Mouse (Mus musculus) MEL (cell line): ENCODE results near the gene Nptxr. TPM values are rescaled to one million over a fixed set of nuclear protein-coding genes. Genes with fewer than 3 reads are reported as not detected.

Source experiments
- DNase-seq: peaks from one replicate; pipeline ENCODE4 v3.0.0; 2011; ENCODE audit warnings: low read depth, low spot score
- H3K27ac ChIP-seq: 2 replicates; pipeline ENCODE4 v1.5.1; 2012; ENCODE audit warnings: low read depth, mild to moderate bottlenecking, control low read depth, low read length, moderate library complexity; ENCODE audit not compliant: control insufficient read depth
- H3K27me3 ChIP-seq, 2 experiments: fragments of 150-350 bp in 1 of 2; sonication (generic) in 1 of 2; 2 replicates each; pipeline ENCODE4 v1.6.1; 2012; ENCODE audit warnings: low read length in 2 of 2, mild to moderate bottlenecking in 2 of 2, improper control_type of control experiment in 1 of 2, moderate library complexity in 1 of 2; ENCODE audit not compliant: insufficient read depth in 2 of 2, control insufficient read depth in 1 of 2
- H3K36me3 ChIP-seq, 2 experiments: 2 replicates each; pipeline ENCODE4 v1.6.1; 2012 to 2014; ENCODE audit warnings: low read length in 2 of 2, improper control_type of control experiment in 1 of 2, inconsistent platforms in 1 of 2, mild to moderate bottlenecking in 1 of 2; ENCODE audit not compliant: insufficient read depth in 2 of 2, control insufficient read depth in 1 of 2
- H3K4me1 ChIP-seq, 2 experiments: fragments of 150-350 bp in 1 of 2; sonication (generic) in 1 of 2; 2 replicates each; pipeline ENCODE4 v1.6.1; 2012; ENCODE audit warnings: low read length in 2 of 2, improper control_type of control experiment in 1 of 2, mild to moderate bottlenecking in 1 of 2; ENCODE audit not compliant: insufficient read depth in 2 of 2, control insufficient read depth in 1 of 2
- H3K4me3 ChIP-seq, 2 experiments: fragments of 150-350 bp in 1 of 2; sonication (generic) in 1 of 2; 2 replicates each; pipeline ENCODE4 v1.5.1; 2012; ENCODE audit warnings: low read depth in 2 of 2, low read length in 2 of 2, mild to moderate bottlenecking in 2 of 2, moderate library complexity in 2 of 2, control low read depth in 1 of 2, improper control_type of control experiment in 1 of 2; ENCODE audit not compliant: control insufficient read depth in 1 of 2, insufficient read depth in 1 of 2
- H3K79me2 ChIP-seq: 2 replicates; pipeline ENCODE4 v1.6.1; 2012; ENCODE audit warnings: mild to moderate bottlenecking, low read length, moderate library complexity; ENCODE audit not compliant: control insufficient read depth, poor library complexity, insufficient read depth
- H3K9ac ChIP-seq: 2 replicates; pipeline ENCODE4 v1.6.1; 2012; ENCODE audit warnings: low read depth, mild to moderate bottlenecking, control low read depth, low read length, moderate library complexity; ENCODE audit not compliant: control insufficient read depth, poor library complexity, severe bottlenecking
- H3K9me3 ChIP-seq: fragments of 150-350 bp; sonication (generic); replicated peaks from 2 replicates; pipeline ENCODE4 v1.6.1; 2012; ENCODE audit warnings: mild to moderate bottlenecking, low read length, improper control_type of control experiment, moderate library complexity; ENCODE audit not compliant: insufficient read depth
- CHD1 ChIP-seq: IDR thresholded peaks from 2 replicates; pipeline ENCODE4 v1.6.1; 2012; ENCODE audit warnings: low read depth, mild to moderate bottlenecking, inconsistent platforms, low read length, improper control_type of control experiment
- CHD2 ChIP-seq: IDR thresholded peaks from 2 replicates; pipeline ENCODE4 v1.6.1; 2011; ENCODE audit warnings: low read length, improper control_type of control experiment
- E2F4 ChIP-seq: IDR thresholded peaks from 2 replicates; pipeline ENCODE4 v1.6.1; 2011; ENCODE audit warnings: low read depth, low read length, improper control_type of control experiment, borderline replicate concordance
- ELF1 ChIP-seq: IDR thresholded peaks from 2 replicates; pipeline ENCODE4 v1.6.1; 2014; ENCODE audit warnings: low read depth, mild to moderate bottlenecking, inconsistent platforms, low read length, improper control_type of control experiment, moderate library complexity
- HCFC1 ChIP-seq: IDR thresholded peaks from 2 replicates; pipeline ENCODE4 v1.6.1; 2012; ENCODE audit warnings: low read depth, mild to moderate bottlenecking, inconsistent platforms, low read length, improper control_type of control experiment, moderate library complexity
- KAT2A ChIP-seq: conservative IDR thresholded peaks from 2 replicates; pipeline ENCODE4 v1.6.1; 2012; ENCODE audit warnings: low read depth, low read length, improper control_type of control experiment, inconsistent platforms
- MAFK ChIP-seq: IDR thresholded peaks from 2 replicates; pipeline ENCODE4 v1.6.1; 2011; ENCODE audit warnings: low read depth, mild to moderate bottlenecking, low read length, improper control_type of control experiment, borderline replicate concordance
- MAZ ChIP-seq: IDR thresholded peaks from 2 replicates; pipeline ENCODE4 v1.6.1; 2012; ENCODE audit warnings: low read depth, mild to moderate bottlenecking, inconsistent platforms, low read length, improper control_type of control experiment
- MEF2A ChIP-seq: IDR thresholded peaks from 2 replicates; pipeline ENCODE4 v1.6.1; 2014; ENCODE audit warnings: low read depth, mild to moderate bottlenecking, inconsistent platforms, low read length, improper control_type of control experiment; ENCODE audit not compliant: poor library complexity, insufficient replicate concordance, severe bottlenecking; ENCODE audit errors: extremely low read depth
- NELFE ChIP-seq: IDR thresholded peaks from 2 replicates; pipeline ENCODE4 v1.6.1; 2011; ENCODE audit warnings: low read depth, low read length, improper control_type of control experiment
- NRF1 ChIP-seq: IDR thresholded peaks from 2 replicates; pipeline ENCODE4 v1.6.1; 2014; ENCODE audit warnings: low read depth, mild to moderate bottlenecking, inconsistent platforms, low read length, improper control_type of control experiment, moderate library complexity; ENCODE audit not compliant: poor library complexity, insufficient read depth, severe bottlenecking
- POLR2AphosphoS2 ChIP-seq: IDR thresholded peaks from 2 replicates; pipeline ENCODE4 v1.6.1; 2011; ENCODE audit warnings: low read length, improper control_type of control experiment
- POLR2AphosphoS5 ChIP-seq: IDR thresholded peaks from 2 replicates; pipeline ENCODE4 v1.6.1; 2012; ENCODE audit warnings: low read depth, borderline replicate concordance, mild to moderate bottlenecking, inconsistent platforms, low read length, moderate library complexity, mixed read lengths
- RCOR1 ChIP-seq: IDR thresholded peaks from 2 replicates; pipeline ENCODE4 v1.6.1; 2012; ENCODE audit warnings: low read depth, mild to moderate bottlenecking, inconsistent platforms, low read length, improper control_type of control experiment
- SMC3 ChIP-seq: IDR thresholded peaks from 2 replicates; pipeline ENCODE4 v1.6.1; 2011; ENCODE audit warnings: low read depth, low read length, improper control_type of control experiment
- TCF12 ChIP-seq: IDR thresholded peaks from 2 replicates; pipeline ENCODE4 v1.6.1; 2014; ENCODE audit warnings: low read depth, mild to moderate bottlenecking, inconsistent platforms, low read length, improper control_type of control experiment, moderate library complexity
- UBTF ChIP-seq: IDR thresholded peaks from 2 replicates; pipeline ENCODE4 v1.6.1; 2012; ENCODE audit warnings: low read depth, mild to moderate bottlenecking, inconsistent platforms, low read length, improper control_type of control experiment, moderate library complexity, borderline replicate concordance; ENCODE audit not compliant: insufficient read depth
- USF2 ChIP-seq, 2 experiments: IDR thresholded peaks; 2 replicates each; pipeline ENCODE4 v1.6.1; 2011 to 2012; ENCODE audit warnings: improper control_type of control experiment in 2 of 2, low read length in 2 of 2, borderline replicate concordance in 1 of 2, inconsistent platforms in 1 of 2, low read depth in 1 of 2, mild to moderate bottlenecking in 1 of 2; ENCODE audit not compliant: insufficient read depth in 1 of 2
- ZC3H11A ChIP-seq: IDR thresholded peaks from 2 replicates; pipeline ENCODE4 v1.6.1; 2012; ENCODE audit warnings: low read depth, mild to moderate bottlenecking, inconsistent platforms, low read length, improper control_type of control experiment
- ZKSCAN1 ChIP-seq: IDR thresholded peaks from 2 replicates; pipeline ENCODE4 v1.6.1; 2012; ENCODE audit warnings: low read depth, mild to moderate bottlenecking, inconsistent platforms, low read length, improper control_type of control experiment, moderate library complexity
- polyA plus RNA-seq, 2 experiments: library from polyadenylated mRNA; stranded (reverse) in 1 of 2; unstranded in 1 of 2; fragments of >175 nt in 1 of 2; fragments of >200 nt in 1 of 2; gene quantifications; 2 replicates each; pipeline versions ENCODE4 v1.2.1 to v1.2.4; 2012; ENCODE audit warnings: low replicate concordance in 2 of 2, low read depth in 1 of 2; ENCODE audit not compliant: insufficient read length in 2 of 2, insufficient read depth in 1 of 2, missing spikeins in 1 of 2
- total RNA-seq: library from RNA; depleted of rRNA; stranded (reverse); fragments of 300-350 nt; gene quantifications from 2 replicates; pipeline ENCODE4 v1.2.3, GENCODE M21; 2012; rRNA removed

Nptxr gene
- total RNA-seq: 0.03 and 0.04 TPM in 2 replicates
- under 1 TPM in 1 of 2 experiments, not detected in 1; 0.33 TPM for polyA plus RNA-seq

DNA sequence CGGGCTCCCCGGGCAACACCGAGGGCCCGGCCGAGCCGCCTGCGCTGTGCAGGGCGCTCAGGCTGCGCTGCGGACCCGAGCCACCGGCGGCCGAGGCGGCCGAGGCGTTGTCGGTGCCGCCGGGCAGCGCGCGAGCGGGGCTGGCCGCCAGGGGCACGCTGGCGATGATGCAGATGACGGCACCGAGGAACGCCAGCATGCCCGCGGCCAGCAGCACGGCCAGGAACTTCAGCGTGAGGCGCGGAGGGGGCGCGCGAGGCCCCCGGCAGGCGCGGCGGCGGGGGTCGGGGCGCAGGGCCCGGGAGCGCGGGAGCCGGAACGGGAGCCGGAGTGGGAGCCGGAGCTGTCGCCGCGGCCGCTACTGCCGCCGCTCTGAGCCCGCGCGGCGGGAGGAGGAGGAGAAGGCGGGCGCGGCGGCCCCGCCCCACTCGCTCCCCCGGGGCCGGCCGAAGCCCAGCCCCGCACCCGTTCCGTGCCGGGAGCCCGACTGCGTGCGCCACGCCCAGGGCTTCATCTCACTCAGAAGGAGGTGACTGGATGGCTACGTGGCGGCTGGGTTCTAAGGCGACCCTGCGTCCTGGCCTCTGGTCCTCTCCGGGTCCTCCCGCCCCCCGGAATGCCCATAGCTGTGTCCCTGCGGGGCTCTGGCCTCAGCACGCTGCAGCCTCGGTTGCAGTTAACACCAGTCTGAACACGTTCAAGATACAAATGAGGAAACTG lies at the start of gene Nptxr:
Nptxr (minus strand) TSS at position 415 of the 720 bp plus-strand sequence.
- H3K27ac ChIP-seq: no peak within 1 kb of the TSS
- TF ChIP-seq MAFK: no peak
- TF ChIP-seq POLR2AphosphoS2: no peak
- TF ChIP-seq MAZ: no peak
- TF ChIP-seq ZKSCAN1: no peak
- TF ChIP-seq ELF1: no peak
- TF ChIP-seq NELFE: no peak
- no peak for TF ChIP-seq SMC3
- TF ChIP-seq HCFC1: no peak
- no peak for TF ChIP-seq CHD2
- no peak for TF ChIP-seq POLR2AphosphoS5
- TF ChIP-seq CHD1: no peak
- TF ChIP-seq RCOR1: no peak
- no peak for TF ChIP-seq KAT2A
- no peak for TF ChIP-seq MEF2A
- TF ChIP-seq NRF1: no peak
- no peak for TF ChIP-seq UBTF
- TF ChIP-seq TCF12: no peak
- TF ChIP-seq E2F4: no peak
- no peak for TF ChIP-seq ZC3H11A
- no peak for TF ChIP-seq USF2 (IDR thresholded peaks at IDR 0.05; ENCODE audit: borderline replicate concordance in 1 of 2, insufficient read depth in 1 of 2, low read depth in 1 of 2, low read length in 2 of 2)
- no peak within 1 kb of the TSS for H3K9ac ChIP-seq
- H3K36me3 ChIP-seq: no peaks in the 10 kb centered on the region
- H3K27me3 ChIP-seq: no peaks in the 10 kb centered on the region; a peak in 1 of 4 replicates
- no peaks in the 10 kb centered on the region for H3K4me1 ChIP-seq
- DNase-seq: no peak
- H3K9me3 ChIP-seq: no peaks in the 10 kb centered on the region
- no peaks in the 10 kb centered on the region for H3K79me2 ChIP-seq
- H3K4me3 ChIP-seq: no peak within 1 kb of the TSS
